ENCODE assay signal across 18 mouse cellular contexts in genomic region chr5:23508630-23509029, GRCm38 (mm10).
DNase-seq lines count a peak whose midpoint lies in the region; ATAC-seq and TF ChIP-seq lines count a peak whose summit lies in the region.
"Had no signal": no experiment of that assay in that cellular context is flagged by ENCODE, and none has a peak within 500 bp of the region (broad histone marks: within the 10 kb centered on the region; RNA-seq: fewer than 3 reads in every experiment).

No protein-coding gene starts in this region.

- H3K9ac ChIP-seq in forebrain, embryonic 13.5 days = no peak overlapping the region
- no peak overlapping the region for H3K9ac ChIP-seq in forebrain, embryonic 11.5 days (ENCODE audit: low read length)
- no peak overlapping the region for H3K9ac ChIP-seq in hindbrain, embryonic 16.5 days (ENCODE audit: low read depth, low read length)
- H3K9ac ChIP-seq: embryonic facial prominence, embryonic 13.5 days had no signal

- no peaks in the 10 kb centered on the region for H3K9me3 ChIP-seq in forebrain, embryonic 13.5 days (replicated peaks)
- no peaks in the 10 kb centered on the region for H3K9me3 ChIP-seq in forebrain, embryonic 11.5 days (ENCODE audit: control insufficient read depth, low read length)
- H3K9me3 ChIP-seq in hindbrain, embryonic 16.5 days (ENCODE audit: control insufficient read depth, low read length) = no peaks in the 10 kb centered on the region
- H3K9me3 ChIP-seq: embryonic facial prominence, embryonic 13.5 days; megakaryocyte, embryonic 14.5 days had no signal

- H3K4me2 ChIP-seq in forebrain, embryonic 13.5 days = no peak overlapping the region
- H3K4me2 ChIP-seq in forebrain, embryonic 11.5 days (ENCODE audit: low read depth, low read length, severe bottlenecking) = no peak overlapping the region
- H3K4me2 ChIP-seq in hindbrain, embryonic 16.5 days (ENCODE audit: low read length) = no peak overlapping the region
- H3K4me2 ChIP-seq: embryonic facial prominence, embryonic 13.5 days had no signal

- peaks cover 64% of the 10 kb centered on the region for H3K36me3 ChIP-seq in forebrain, embryonic 13.5 days (ENCODE audit: poor library complexity, severe bottlenecking)
- peaks cover 2% of the 10 kb centered on the region; the same call in 1 of the 2 replicates for H3K36me3 ChIP-seq in forebrain, embryonic 11.5 days (ENCODE audit: control insufficient read depth, insufficient read depth, low read length)
- H3K36me3 ChIP-seq in hindbrain, embryonic 16.5 days (ENCODE audit: control insufficient read depth, insufficient read depth, low read length) = peaks cover 10% of the 10 kb centered on the region

- no peak for DNase-seq in forebrain, embryonic 11.5 days (ENCODE audit: low spot score)
- no peak for DNase-seq in layer of hippocampus, adult 2 months (ENCODE audit: low spot score in 2 of 2)
- no peak for DNase-seq in layer of hippocampus, postnatal 36 days
- DNase-seq in ZHBTc4 (ENCODE audit: low read depth, low spot score) = peak; percentile 68
- no peak for DNase-seq in urinary bladder, adult 2 months (ENCODE audit: low spot score)
- DNase-seq: adrenal gland, postnatal 36 days; cerebellum, adult 9-11 months; kidney, postnatal 4 days; lung, postnatal 14 days; right cerebral cortex, adult 18-20 months; thymus, adult 18-20 months had no signal

- no peaks in the 10 kb centered on the region for H3K27me3 ChIP-seq in forebrain, embryonic 13.5 days
- H3K27me3 ChIP-seq in forebrain, embryonic 11.5 days (ENCODE audit: control insufficient read depth, insufficient read depth, low read length) = no peaks in the 10 kb centered on the region
- no peaks in the 10 kb centered on the region for H3K27me3 ChIP-seq in hindbrain, embryonic 16.5 days (replicated peaks; ENCODE audit: control insufficient read depth, insufficient read depth, low read length)
- H3K27me3 ChIP-seq: embryonic facial prominence, embryonic 13.5 days; megakaryocyte, embryonic 14.5 days had no signal

- ATAC-seq in forebrain, embryonic 13.5 days = peak; percentile 54; the same call in 1 of the 2 replicates
- no peak; the same call in 1 of the 2 replicates for ATAC-seq in forebrain, embryonic 11.5 days (replicated peaks; ENCODE audit: low FRiP score)
- peak; percentile 48; the same call in 1 of the 2 replicates for ATAC-seq in hindbrain, embryonic 16.5 days
- no peak for ATAC-seq in monocyte, adult 5-6 weeks (replicated peaks; ENCODE audit: insufficient number of reproducible peaks, low FRiP score, low TSS enrichment, poor library complexity, severe bottlenecking)
- ATAC-seq: activated CD4-positive, CD25-positive, alpha-beta regulatory T cell, adult 4 months; inflammation-experienced regulatory T-cells, adult 6 months had no signal

- no peaks in the 10 kb centered on the region for H3K4me1 ChIP-seq in forebrain, embryonic 13.5 days
- H3K4me1 ChIP-seq in forebrain, embryonic 11.5 days (replicated peaks; ENCODE audit: control insufficient read depth, insufficient read depth, low read length) = no peaks in the 10 kb centered on the region
- H3K4me1 ChIP-seq in hindbrain, embryonic 16.5 days (ENCODE audit: control insufficient read depth, insufficient read depth, low read depth, low read length) = no peaks in the 10 kb centered on the region
- H3K4me1 ChIP-seq: embryonic facial prominence, embryonic 13.5 days; megakaryocyte, embryonic 14.5 days had no signal

- peak; percentile 20; the same call in 1 of the 2 replicates for TF ChIP-seq CTCF in layer of hippocampus, adult 2 months (conservative IDR thresholded peaks at IDR 0.05)

- H3K4me3 ChIP-seq in forebrain, embryonic 13.5 days = no peak overlapping the region
- H3K4me3 ChIP-seq in forebrain, embryonic 11.5 days (ENCODE audit: low read depth, low read length) = no peak overlapping the region
- H3K4me3 ChIP-seq in layer of hippocampus, adult 2 months = no peak overlapping the region
- no peak overlapping the region for H3K4me3 ChIP-seq in hindbrain, embryonic 16.5 days (ENCODE audit: low read length)
- H3K4me3 ChIP-seq: embryonic facial prominence, embryonic 13.5 days; megakaryocyte, embryonic 14.5 days had no signal

- H3K27ac ChIP-seq in forebrain, embryonic 13.5 days = 0 out of 2 replicates have a peak overlapping the region, but pooled peaks have one; percentile 22
- no peak overlapping the region for H3K27ac ChIP-seq in forebrain, embryonic 11.5 days (ENCODE audit: low read depth, low read length)
- 0 out of 2 replicates have a peak overlapping the region, but pooled peaks have one; percentile 0 for H3K27ac ChIP-seq in layer of hippocampus, adult 2 months
- H3K27ac ChIP-seq in hindbrain, embryonic 16.5 days (ENCODE audit: low read depth, low read length) = no peak overlapping the region
- H3K27ac ChIP-seq: embryonic facial prominence, embryonic 13.5 days had no signal

- WGBS in forebrain, embryonic 13.5 days = 74% methylated on average over 6 of the region's 6 CpGs
- WGBS in forebrain, embryonic 11.5 days = 83% methylated on average over 6 of the region's 6 CpGs
- 67% methylated on average over 6 of the region's 6 CpGs for WGBS in hindbrain, embryonic 16.5 days

Comparison
In these comparisons a context has a peak if more than half of its experiments do, and no peak if none do; other contexts are left out.
1. ATAC-seq: peak in forebrain, embryonic 13.5 days (single experiment) and hindbrain, embryonic 16.5 days (single experiment); none in forebrain, embryonic 11.5 days (single experiment) and monocyte, adult 5-6 weeks (single experiment).
2. H3K27ac ChIP-seq: peak in forebrain, embryonic 13.5 days (single experiment) and layer of hippocampus, adult 2 months (single experiment); none in forebrain, embryonic 11.5 days (single experiment) and hindbrain, embryonic 16.5 days (single experiment).